Mouse (Mus musculus) G1E (cell line): ENCODE measurements at regions not wholly inside any gene's neighbourhood (a gene's known extent, or its start where the extent isn't known, plus 50 kb on each side); places are given as distances from the start of the nearest gene placed in this dataset.

Source experiments
- CTCF ChIP-seq: IDR thresholded peaks from 2 replicates; pipeline ENCODE4 v1.5.1; 2012; ENCODE audit warnings: low read depth, low read length, inconsistent platforms, mixed read lengths
- TAL1 ChIP-seq: conservative IDR thresholded peaks from 2 replicates; pipeline ENCODE4 v1.6.1; 2012; ENCODE audit warnings: low read depth, low read length, inconsistent platforms, mixed read lengths

- TF ChIP-seq CTCF (no peak), TAL1 (no peak)
Observed at GRCm38 (mm10) chr11:112055591-112055990, 726.4 kb upstream of the Sox9 start.
